Mouse (Mus musculus): ENCODE measurements around the gene Zfp219.
"Not testable (repeated sequence)": the region's sequence is repeated elsewhere in the genome, so short reads cannot be mapped to it uniquely, and the experiment has no call there.

DNA sequence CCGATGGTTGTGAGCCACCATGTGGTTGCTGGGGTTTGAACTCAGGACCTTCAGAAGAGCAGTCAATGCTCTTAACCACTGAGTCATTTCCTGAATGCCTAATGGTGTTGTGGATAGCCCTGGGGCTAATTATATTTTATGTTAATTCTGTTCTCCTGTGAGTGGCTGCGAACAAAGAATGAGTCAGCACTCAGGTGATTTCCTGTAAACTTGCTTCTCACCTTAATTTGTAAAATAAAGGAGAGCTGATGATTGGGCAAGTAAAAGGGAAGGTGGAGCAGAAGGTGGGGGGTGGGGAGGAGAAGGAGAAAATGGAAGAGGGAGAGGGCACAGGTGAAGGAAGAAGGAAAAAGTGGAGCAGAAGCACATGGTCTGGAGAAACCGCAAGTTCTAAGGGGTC lies 32.2 kb upstream of the Zfp219 start:
- TF ChIP-seq CTCF (IDR thresholded peaks at IDR 0.05; ENCODE audit: control insufficient read depth, insufficient read depth, low read length); POLR2A (IDR thresholded peaks at IDR 0.05; ENCODE audit: borderline replicate concordance, control insufficient read depth, low read depth, low read length): not testable (repeated sequence)

Measured in bone marrow, adult 2 months (tissue).